Mouse (Mus musculus) megakaryocyte, embryonic 14.5 days (primary cell): Measurements from ENCODE around the gene Ppp2r3d.

Experiments used
- FLI1 ChIP-seq: IDR thresholded peaks from 2 replicates; pipeline ENCODE4 v1.6.1; 2012; ENCODE audit warnings: low read length, inconsistent platforms, mixed read lengths
- GATA1 ChIP-seq: IDR thresholded peaks from 3 replicates; pipeline ENCODE4 v1.6.1; 2012; ENCODE audit warnings: mixed read lengths, low read length, inconsistent platforms, borderline replicate concordance

GRCm38 (mm10) chr9:124442533-124442855, 34.2 kb downstream of the Ppp2r3d start:
- TF ChIP-seq GATA1 (no peak), FLI1 (no peak)
